Mouse (Mus musculus) cerebellum, postnatal 25 days (tissue): ENCODE measurements around the gene Ptprn.

ENCODE experiments used
- DNase-seq, 2 experiments: peaks; one replicate each; pipeline ENCODE4 v3.0.0; 2021; ENCODE audit warnings: mixed read lengths in 2 of 2

Ptprn gene

GRCm38 (mm10) chr1:75264091-75264880 lies at the start of gene Ptprn:
Gene Ptprn, minus strand, starts transcription at chr1:75264502.
- DNase-seq: peak; percentile 79 to 82

GRCm38 (mm10) chr1:75311694-75312093 lies 47.4 kb upstream of the Ptprn start:
- DNase-seq: no peak

DNA sequence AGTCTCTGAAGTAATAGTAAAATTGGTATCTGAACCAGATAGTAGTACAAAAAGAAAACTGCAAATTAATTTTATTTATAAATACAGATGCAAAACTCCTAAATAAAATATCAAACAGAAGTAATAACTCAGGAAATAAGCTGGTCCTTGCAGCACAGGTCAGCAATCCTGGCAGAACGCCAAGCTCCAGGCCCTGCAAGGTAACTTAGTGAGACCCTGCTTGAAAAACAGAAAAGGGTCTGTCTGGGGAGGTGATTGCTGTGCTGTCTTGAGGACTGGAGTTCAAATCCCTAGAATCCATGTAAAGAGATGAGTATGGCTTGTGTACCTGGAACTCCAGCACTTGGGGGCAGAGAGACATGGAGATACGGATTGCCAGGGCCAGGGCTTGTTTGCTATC lies 40.4 kb upstream of the Ptprn start:
- no peak for DNase-seq

DNA sequence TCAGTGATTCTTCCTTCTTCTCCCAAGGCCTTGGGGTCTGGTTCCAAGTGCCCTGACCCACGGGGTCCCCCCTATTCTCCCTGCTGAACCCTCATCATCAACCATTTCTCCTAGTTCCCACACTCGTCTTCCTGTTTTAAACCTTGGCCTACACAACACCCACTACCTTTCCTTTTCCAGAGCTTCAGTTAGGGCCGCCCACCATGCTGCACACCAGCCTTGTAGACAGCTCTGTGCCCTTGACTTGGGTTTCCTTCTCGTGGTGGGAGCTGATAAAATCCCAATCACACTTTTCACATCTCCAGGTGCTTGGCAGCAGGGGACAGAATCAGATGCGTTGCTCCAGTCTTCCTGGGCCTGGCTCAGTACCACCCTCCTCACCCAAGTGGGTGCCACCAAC lies 30.0 kb upstream of the Ptprn start:
- DNase-seq: no peak

DNA sequence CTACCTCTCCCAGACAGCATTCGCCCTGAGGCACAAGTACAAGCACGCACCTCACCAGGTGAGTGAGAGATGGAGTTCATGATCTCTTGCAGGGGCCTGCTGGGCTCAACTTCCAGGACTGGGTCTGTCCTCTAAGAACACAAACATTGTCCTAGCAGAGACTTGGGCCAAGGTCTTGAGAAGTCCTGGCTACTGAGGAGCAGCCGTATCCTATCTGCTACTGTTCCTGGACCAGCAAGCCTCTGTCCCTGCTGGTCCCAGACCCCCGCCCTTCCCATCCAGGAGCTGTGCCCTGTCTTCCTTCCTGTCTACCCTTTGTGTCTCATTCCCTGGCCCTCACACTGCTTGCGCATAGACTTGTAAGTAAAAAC lies 29.0 kb upstream of the Ptprn start:
- DNase-seq: no peak

DNA sequence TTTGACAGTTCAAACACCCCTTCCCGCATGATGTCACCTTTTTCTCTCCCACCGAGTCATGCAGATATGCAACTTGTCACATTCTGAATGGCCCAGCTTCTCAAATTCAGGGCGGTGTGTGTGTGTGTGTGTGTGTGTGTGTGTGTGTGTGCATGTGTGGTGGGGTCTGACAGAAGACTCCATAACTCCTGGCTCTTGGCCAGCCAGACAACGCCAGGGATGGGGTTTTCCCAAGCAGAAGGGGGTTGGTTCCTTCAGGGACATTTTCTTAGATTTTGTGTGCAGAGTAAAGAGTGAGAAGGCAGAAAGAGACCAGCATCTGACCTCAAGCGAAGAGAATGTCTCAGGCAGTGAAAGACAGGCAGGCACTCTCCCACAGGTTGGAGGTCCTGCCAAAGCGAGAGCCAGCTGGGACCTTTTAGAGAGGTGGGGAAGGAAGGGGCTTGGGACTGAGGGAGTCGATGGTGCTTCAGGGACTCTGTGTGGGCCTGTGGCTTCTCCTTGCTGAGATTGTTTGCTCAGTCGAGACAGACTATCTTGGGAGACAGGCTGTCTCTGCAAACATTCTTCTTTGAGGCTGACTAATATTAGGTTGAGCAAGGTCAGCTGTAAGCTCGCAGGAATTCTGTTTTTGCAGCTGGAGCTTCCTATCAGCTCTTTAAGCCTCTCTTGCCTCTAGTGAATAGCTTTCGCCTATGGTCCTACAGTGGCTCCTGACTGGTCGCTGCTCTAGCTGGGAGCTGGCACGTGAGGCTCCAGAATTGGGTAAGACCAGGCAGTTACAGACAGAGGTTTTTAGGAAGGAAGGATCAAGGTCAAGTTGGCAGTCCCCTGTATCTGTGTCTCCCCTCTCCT lies 28.4 kb upstream of the Ptprn start:
- no peak for DNase-seq

GRCm38 (mm10) chr1:75291321-75291720 lies 27.0 kb upstream of the Ptprn start:
- no peak for DNase-seq

GRCm38 (mm10) chr1:75290582-75290981 lies 26.3 kb upstream of the Ptprn start:
- peak; percentile 51 to 78 for DNase-seq

DNA sequence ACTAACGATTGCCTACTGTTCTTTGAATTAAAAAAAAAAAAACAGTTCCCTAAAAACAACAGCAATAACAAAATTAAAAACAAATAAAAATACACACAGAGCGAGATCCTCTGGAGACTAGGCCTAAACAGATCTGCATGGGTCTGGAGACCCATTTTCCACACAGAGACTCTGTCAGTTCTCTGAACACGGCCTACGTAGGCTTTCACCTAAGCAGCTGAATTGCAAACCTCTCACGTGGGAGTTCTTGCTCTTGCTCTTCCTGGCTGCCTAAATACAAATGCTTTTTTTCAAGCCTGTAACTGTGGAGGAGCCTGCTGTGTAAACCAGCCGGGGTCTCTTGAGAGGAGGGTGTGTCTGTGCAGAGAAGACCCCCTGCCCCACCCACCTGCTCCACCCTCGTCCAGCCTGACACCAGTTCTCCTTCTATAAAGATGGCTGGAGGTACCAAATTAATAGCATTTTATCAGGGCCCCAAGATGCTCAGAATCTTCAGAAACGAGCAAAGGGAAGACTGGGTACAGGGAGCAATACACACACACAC lies 25.7 kb upstream of the Ptprn start:
- no peak for DNase-seq

GRCm38 (mm10) chr1:75289376-75289775 lies 25.1 kb upstream of the Ptprn start:
- no peak for DNase-seq

DNA sequence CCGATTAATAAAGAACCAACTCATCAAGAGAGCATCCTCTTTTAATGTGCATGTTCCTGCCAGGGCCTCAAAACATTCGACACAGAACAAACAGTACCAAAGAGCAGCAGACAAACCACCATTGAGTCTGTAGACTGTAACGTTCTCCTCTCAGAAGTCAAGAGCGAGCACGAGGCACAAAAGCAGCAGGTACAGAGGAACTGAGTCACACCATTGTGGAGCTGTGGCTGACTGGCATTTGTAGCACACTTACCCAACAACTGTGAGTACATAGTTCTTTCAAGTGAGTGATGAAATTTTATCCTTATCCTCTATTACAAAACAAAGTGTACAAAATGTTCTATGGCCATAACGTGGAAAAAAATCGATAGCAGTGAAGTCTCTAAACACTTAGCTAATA lies 20.6 kb upstream of the Ptprn start:
- DNase-seq: no peak

DNA sequence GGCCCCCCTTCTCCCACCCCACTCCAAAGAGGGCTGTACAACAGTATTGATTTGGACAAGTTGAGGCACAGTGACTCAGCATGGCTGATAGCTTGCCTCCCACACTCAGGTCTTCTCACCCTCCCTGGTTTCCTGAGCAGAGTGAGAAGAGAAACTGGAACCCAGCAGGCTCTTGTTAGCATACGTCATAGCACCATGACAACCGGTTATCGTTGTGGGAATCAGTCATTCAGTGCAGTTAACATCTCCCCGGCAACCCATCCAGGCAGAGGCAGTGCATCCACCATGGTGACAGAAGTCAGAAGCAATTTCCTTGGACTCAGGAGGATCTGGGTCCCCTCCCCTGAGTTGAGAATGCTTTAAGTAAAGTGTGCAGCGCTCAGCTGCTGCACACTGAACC lies 18.7 kb upstream of the Ptprn start:
- DNase-seq: no peak

- DNase-seq: peak; percentile 21 to 28
Observed at GRCm38 (mm10) chr1:75278228-75278627, 13.9 kb upstream of the Ptprn start, which contains the start of gene Resp18. Gene Resp18, minus strand, starts transcription at chr1:75278415.

GRCm38 (mm10) chr1:75277195-75278188 lies 13.2 kb upstream of the Ptprn start:
- DNase-seq: peak; percentile 39 to 48

GRCm38 (mm10) chr1:75262969-75263951 lies 1.0 kb downstream of the Ptprn start:
- DNase-seq: peak; percentile 51 to 53

GRCm38 (mm10) chr1:75261278-75261677 lies 3.0 kb downstream of the Ptprn start:
- peak in 1 of 2 experiments; percentile 58 for DNase-seq

DNA sequence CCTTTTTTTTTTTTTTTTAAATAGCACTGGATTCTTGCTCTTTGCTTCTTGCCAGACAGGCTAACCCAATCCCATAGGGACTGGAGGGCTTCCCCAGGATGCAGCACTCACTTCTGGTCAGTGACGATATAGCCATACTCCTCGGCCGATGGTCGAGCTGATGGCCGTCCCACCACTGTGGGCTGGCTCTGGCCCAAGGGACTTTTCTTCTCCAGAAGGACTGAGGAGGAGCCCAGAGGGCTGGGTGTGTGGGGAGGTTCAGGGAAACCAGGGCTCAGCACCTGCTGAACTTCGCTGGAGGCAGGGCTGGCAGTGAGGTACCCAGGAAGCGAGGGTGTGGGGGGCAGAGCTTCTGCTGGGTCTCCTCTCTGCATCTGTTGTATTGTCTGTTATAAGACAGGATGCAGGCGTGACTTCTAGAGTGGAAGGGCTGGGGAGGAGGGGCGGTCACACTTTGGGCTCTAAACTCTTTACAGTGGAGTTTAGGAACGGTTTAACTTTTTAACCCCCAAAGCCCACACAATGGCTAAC lies 8.7 kb downstream of the Ptprn start:
- no peak for DNase-seq

DNA sequence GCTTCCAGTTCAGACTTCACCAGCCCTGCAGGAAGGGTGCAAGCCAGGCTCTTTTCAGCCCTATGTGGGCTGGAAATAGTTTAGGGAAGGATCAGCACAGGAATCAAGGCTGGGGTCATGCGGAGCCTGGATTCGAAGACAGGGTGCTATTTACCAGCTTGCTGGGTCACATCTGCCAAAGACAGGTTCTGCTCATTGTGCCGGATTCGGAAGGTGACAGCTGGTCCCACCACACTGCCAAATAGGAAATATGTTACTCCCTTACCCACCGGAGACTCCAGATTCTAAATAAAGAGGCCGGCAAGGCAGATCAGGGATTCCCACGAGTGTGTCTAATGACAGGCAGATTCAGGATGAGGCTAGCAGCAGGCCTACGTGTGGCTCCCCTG lies 9.7 kb downstream of the Ptprn start:
- DNase-seq: no peak

- peak; percentile 92 to 94 for DNase-seq
Observed at GRCm38 (mm10) chr1:75253849-75254624, 10.3 kb downstream of the Ptprn start.

DNA sequence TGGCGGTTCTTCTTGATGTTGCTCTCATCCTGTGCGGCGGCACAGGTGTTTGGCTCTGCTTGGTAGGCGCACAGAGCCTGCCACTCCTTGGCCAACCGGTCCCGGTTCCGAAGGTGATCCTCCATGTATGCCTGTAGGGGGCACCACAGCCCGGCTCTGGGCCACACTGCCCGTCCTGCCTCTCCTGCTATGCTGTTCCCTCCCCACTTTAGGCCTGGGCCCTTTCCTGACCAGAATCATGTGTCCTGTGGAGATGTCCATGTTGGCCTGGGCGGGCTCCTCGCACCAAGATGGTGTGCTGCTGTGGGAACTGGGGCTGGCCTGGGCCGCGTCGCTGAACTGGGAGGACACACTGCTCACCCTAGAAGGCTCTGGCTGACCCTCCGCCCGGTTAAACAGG lies 11.3 kb downstream of the Ptprn start:
- DNase-seq: peak; percentile 30 to 55
